Mouse (Mus musculus) adrenal gland, postnatal 10 days (tissue): Measurements from ENCODE around the gene Gpn2. TPM values are rescaled to one million over a fixed set of nuclear protein-coding genes. Genes with fewer than 3 reads are reported as not detected.
A peak's percentile ranks its signal among the peaks of the same experiment; 100 is the strongest.

Experiments used
- DNase-seq: peaks from one replicate; pipeline ENCODE4 v3.0.0; 2021; ENCODE audit warnings: mixed read lengths
- total RNA-seq, 2 experiments: library from RNA; stranded (reverse); gene quantifications; 2 replicates each; pipeline ENCODE4 v1.2.3; 2021

Gpn2 gene
- total RNA-seq, 2 experiments from 2014 or later = 12.9 to 13.3 TPM

GRCm38 (mm10) chr4:133592570-133592969 lies 8.4 kb downstream of the Gpn2 start:
- DNase-seq = peak; percentile 83

DNA sequence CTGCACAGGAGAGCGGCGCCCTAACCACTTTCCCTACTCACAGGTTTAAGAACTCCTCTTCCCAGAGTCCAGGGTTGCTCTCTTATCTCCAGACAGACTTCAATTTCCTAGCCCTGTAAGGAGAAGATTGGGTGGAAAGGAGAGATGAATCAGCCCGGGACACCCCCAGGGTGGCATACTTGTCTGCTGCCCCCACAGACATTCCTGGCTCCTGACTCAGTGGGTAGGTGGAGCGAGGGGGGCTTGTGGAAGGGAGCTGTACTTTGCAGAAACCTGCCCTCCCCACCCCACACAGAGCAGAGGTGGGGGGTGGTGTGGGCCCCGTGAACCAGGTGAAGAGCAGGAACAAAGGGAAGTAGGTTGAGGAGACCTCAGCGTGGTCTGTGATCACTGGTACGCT lies 11.4 kb downstream of the Gpn2 start:
- DNase-seq = no peak

DNA sequence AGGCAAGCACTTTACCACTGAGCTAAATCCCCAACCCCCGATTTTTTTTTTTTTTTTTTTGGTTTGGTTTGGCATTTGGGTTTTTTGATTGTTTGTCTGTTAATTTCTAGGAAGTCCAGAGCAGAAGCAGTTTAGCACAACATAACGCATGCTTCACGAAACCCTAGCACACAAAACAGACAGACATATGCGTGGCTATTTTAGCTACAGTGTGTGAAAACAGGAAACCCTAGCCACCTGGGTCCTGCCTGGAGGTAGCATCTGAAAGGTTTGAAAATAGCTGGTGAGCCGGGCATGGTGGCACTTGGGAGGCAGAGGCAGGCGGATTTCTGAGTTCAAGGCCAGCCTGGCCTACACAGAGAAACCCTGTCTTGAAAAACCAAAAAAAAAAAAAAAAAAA lies 11.9 kb downstream of the Gpn2 start:
- DNase-seq = no peak

GRCm38 (mm10) chr4:133598616-133599015 lies 14.5 kb downstream of the Gpn2 start:
- no peak for DNase-seq

- DNase-seq = no peak
Observed at GRCm38 (mm10) chr4:133599116-133599515, 15.0 kb downstream of the Gpn2 start.

GRCm38 (mm10) chr4:133599571-133600073 lies 15.5 kb downstream of the Gpn2 start:
- peak; percentile 94 for DNase-seq

GRCm38 (mm10) chr4:133600306-133600705 lies 16.1 kb downstream of the Gpn2 start:
- no peak for DNase-seq

GRCm38 (mm10) chr4:133601721-133602218 lies 17.6 kb downstream of the Gpn2 start, which contains the start of gene Sfn:
TSS of gene Sfn (minus strand) at chr4:133602168.
- peak; percentile 61 for DNase-seq

- no peak for DNase-seq
Observed at GRCm38 (mm10) chr4:133603056-133603455, 18.9 kb downstream of the Gpn2 start.

- no peak for DNase-seq
Observed at GRCm38 (mm10) chr4:133604175-133604574, 20.0 kb downstream of the Gpn2 start.

GRCm38 (mm10) chr4:133604856-133605255 lies 20.7 kb downstream of the Gpn2 start:
- DNase-seq = no peak

GRCm38 (mm10) chr4:133605330-133605729 lies 21.2 kb downstream of the Gpn2 start:
- DNase-seq = no peak

DNA sequence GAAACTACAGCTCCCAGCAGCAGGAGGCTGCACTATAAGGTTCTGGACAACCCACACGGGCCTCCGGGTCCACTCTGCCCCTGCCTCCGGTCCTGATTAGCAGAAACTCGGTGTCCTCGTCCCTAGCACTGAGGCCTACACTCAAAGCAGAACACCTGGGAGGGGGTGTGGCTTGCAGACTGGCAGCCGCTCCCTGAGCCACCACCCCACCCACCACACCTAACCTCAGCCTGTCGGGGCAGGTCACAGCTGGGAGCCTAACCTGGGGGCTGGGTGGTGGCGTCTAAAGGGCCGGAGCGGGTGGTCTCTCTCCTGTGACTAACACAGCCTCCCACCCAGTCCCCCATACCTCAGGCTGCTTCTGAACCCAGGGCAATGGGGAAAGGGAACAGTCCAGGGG lies 23.1 kb downstream of the Gpn2 start:
- no peak for DNase-seq

DNA sequence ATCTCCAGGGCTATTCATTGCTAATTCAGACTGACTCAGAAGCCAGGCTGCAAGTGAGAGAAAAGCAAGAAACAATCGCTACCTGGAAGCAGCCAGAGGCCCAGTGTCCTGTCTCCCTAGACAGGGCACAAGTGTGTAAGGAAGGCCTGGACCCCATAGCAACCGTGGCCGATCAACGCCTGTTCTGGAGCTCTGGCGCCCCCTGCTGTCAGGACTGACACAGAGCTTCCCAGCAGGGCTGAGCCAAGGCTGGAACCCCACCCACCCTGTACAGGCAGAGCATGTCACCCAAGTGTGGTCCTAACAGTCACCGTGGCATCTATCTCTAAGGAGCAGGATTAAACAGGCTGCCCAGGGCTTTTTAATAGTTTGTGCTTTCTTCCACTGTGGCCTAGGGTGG lies 25.6 kb downstream of the Gpn2 start:
- peak; percentile 91 for DNase-seq

- DNase-seq = no peak
Observed at GRCm38 (mm10) chr4:133611815-133612214, 27.7 kb downstream of the Gpn2 start.

GRCm38 (mm10) chr4:133612416-133612815 lies 28.3 kb downstream of the Gpn2 start:
- no peak for DNase-seq

DNA sequence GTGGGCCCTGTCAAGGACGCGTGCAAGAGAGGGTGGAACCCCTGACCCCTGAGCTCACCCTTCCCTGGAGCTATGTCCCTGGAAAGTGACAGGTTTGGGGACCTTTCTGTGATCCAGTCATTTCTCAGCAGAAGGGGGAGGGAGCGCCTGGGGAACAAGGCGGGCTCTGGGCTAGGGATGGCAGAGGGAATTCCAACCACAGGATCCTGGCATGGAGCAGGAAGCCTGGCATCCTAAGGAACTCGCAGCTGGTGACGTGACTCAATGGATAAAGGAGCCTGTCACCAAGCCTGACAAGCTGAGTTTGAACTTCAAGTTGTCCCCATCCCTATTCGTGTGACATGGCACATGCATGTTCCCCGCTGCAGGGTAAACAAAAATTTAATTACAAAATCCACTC lies 28.9 kb downstream of the Gpn2 start:
- no peak for DNase-seq

DNA sequence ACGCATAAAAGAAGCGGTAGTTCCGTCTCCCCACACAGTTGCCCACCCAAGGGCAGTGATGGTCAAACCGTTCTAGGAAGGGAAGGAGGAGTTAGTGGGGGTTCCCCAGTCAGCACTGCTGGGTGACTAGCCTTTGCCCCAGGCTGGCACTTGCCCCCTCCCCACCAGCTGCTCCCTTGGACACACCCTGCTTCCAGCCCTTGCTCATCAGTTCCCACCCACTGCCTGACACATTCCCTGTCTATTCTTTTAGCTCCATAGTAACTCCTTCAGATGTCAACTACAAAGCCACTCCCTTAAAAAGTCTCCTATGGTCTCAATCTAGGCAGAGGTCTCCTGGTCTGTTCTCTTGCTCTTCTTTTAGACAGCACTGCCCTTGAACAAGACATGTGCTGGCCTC lies 29.7 kb downstream of the Gpn2 start:
- DNase-seq = no peak

DNA sequence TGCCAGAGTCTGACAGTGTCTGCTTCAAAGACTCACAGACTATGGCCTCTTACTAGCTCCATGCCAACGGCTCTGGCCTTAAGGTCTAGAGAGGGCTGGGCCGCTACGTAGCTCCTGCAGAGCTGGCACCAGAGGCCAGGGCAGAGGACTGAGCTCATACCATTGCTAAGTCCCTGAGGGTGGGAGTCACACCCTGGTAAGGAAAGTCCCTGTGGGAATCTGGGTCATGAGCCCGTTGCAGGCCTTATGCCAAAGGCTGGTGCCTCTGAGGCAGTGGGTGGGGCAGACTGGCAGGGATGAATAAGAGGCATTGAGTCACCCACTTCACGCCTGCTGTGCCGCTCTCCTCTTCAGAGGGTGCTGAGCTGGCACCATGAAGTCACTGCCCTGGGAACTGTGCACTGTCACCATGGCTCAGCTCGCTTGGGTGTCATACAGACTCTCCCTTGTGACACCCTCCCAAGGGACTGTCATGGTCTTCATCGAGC lies 30.2 kb downstream of the Gpn2 start:
- peak; percentile 85 for DNase-seq

DNA sequence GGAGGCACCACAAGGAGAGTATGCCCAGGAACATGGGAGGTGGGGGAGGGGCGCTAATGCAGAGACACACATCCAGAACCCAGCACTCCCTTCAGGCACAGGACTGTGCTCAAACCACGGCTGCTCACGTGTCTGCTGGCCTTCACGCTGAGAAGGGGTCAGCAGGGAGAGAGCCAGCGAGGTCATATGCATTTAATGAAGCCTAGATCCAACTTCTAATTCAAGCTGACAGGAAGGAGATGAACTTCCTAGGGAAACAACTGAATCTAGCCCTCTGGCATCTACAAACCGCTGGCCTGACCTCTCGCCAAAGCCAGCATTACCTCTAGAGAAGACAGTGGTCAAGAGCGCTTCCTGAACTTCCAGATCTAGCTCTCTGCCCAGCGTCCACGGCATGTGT lies 31.3 kb downstream of the Gpn2 start:
- no peak for DNase-seq

GRCm38 (mm10) chr4:133617936-133618335 lies 33.8 kb downstream of the Gpn2 start:
- DNase-seq = no peak

- no peak for DNase-seq
Observed at GRCm38 (mm10) chr4:133619473-133620136, 35.4 kb downstream of the Gpn2 start.

- DNase-seq = no peak
Observed at GRCm38 (mm10) chr4:133620668-133621067, 36.5 kb downstream of the Gpn2 start.

GRCm38 (mm10) chr4:133622161-133622695 lies 38.1 kb downstream of the Gpn2 start:
- no peak for DNase-seq
